Mouse (Mus musculus) lung, postnatal 4 days (tissue): ENCODE results near the gene Gm17655.
"Not testable (repeated sequence)": the region's sequence is repeated elsewhere in the genome, so short reads cannot be mapped to it uniquely, and the experiment has no call there.

Experiments used
- DNase-seq, 2 experiments: peaks; one replicate each; pipeline ENCODE4 v3.0.0; 2021

Gene Gm17655

GRCm38 (mm10) chr5:110072413-110072812 is at the start of gene Gm17655:
TSS of gene Gm17655 (minus strand) at chr5:110072513.
- not testable (repeated sequence) for DNase-seq

GRCm38 (mm10) chr5:110109991-110110441 is 37.7 kb upstream of the Gm17655 start, which contains the start of gene Zfp605:
TSS of gene Zfp605 (plus strand) at chr5:110110092.
- DNase-seq: peak; percentile 88

GRCm38 (mm10) chr5:110108305-110108628 is 36.0 kb upstream of the Gm17655 start:
- DNase-seq: no peak

GRCm38 (mm10) chr5:110107581-110108304 is 35.4 kb upstream of the Gm17655 start, which contains the start of gene Gtpbp6:
TSS of gene Gtpbp6 (minus strand) at chr5:110108197.
- DNase-seq: peak; percentile 97 to 98

- DNase-seq: no peak
Measured at GRCm38 (mm10) chr5:110106901-110107564, 34.7 kb upstream of the Gm17655 start.

GRCm38 (mm10) chr5:110106140-110106871 is 34.0 kb upstream of the Gm17655 start:
- DNase-seq: no peak

DNA sequence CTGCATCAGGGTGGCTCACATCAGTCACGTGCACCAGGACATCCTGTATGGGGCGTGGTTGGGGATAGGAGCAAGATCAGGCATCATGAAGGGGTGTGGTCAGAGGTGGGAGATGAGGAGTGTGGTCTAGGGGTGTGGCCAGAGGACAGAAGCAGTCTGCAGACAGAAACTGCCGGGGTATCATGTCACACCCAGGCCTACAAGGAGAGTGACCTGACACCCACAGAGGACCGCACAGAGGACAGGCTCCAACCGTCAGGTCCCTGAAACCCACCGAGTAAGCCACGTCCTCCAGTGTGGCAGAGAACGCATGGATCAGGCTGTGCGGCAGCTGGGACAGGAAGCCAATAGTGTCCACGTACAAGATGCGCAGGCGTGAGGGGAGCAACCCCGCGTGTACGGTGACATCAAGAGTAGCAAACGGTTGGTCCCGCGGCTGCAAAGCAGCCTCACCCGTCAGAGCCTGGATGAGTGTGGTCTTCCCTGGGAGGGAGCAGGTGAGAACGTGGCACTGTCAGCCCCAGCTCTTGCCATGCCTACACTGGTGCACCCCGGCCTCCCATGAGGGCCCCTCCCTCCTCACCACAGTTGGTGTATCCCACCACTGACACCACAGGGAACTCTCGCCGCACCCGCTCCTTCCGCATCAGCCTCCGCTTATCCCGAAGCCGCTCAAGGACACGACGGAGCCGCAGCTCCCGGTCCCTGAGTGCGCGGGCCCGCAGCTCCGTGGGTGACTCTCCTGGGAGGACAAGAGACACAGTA is 32.5 kb upstream of the Gm17655 start:
- DNase-seq: no peak

DNA sequence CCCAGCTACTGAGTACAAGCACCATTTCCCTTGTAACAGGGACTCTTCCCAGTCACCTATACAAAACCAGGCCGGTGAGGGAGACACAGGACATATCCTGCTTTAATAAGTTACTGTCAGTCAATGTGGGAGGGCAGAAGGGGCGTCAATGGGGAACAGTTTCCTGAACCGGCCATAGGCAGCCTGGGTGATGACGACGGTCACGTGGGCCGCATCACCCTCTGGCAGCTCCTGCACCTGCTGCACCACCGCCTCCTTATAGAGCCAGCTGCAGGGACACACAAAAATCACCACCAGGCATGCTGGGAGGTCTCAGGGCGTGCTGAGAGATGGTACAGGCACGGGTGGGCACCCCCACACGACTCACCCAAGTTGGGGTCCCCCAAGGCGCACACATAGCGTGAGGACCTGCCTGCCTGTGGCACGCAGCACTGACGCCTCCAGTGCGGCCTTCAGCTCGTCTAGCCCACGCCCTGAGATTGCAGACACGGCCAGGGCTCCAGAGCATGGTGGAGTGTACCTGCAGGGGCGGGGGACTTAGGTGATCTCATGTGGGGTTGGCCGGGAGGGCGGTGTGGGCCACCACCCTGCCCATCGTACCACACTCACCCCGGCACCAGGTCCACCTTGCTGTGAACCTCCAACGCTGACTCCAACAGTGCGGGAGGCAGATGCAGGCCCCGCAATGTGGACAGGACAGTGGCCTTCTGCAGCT is 31.7 kb upstream of the Gm17655 start:
- DNase-seq: no peak

DNA sequence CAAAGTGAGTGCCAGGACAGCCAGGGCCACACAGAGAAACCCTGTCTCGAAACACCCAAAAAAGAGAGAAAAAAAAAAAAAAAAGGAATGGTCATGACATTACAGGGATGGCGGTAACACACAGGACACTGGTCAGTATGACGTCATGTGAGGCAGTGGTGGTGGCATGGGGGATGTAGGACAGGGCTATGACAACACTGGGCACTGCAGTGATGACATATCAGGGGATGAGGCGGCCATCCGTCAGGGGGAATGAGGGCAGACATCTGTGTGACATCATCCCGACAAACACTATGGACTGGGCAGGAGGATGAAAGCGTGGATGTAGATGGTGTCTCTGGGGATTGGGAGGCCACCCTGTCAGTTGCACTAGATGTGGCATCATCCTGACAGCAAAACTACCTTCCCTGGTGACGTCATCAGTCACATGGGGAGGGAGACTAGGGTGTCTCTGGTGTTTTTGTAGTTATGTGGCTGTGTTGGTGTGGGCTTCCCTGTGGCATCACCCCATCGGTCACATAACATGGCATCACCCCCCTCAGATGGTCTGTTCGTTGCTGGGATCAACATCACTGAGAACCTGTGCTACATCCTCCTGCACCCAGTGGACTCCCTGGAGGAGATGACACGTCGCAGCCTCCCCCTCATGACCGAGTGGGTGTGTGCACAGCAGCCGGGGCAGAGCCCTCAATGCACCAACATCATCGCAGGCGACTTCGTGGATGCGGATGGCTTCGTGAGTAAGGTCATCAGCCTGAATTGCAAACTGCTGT is 30.7 kb upstream of the Gm17655 start:
- no peak for DNase-seq

DNA sequence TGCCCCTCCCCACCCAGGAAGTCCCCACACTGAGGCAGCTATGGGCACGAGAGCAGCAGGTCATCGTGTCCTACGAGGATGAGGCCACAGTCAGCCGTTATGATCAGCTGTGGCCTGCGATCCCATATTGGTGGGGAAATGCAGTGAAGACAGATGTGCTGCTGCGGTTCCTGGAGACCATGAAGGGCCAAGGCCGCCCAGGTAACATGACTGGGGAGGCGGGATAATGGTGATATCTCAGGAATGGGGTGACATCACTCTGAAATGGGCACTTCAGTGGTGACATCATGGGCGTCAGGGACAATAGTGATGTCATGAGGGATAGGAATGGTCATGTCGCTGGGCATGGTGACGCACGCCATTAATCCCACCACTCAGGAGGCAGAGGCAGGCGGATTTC is 30.1 kb upstream of the Gm17655 start:
- DNase-seq: no peak

- DNase-seq: peak; percentile 39 to 52
Measured at GRCm38 (mm10) chr5:110101716-110102347, 29.5 kb upstream of the Gm17655 start.

- DNase-seq: peak; percentile 26 to 46
Measured at GRCm38 (mm10) chr5:110100921-110101631, 28.8 kb upstream of the Gm17655 start.

DNA sequence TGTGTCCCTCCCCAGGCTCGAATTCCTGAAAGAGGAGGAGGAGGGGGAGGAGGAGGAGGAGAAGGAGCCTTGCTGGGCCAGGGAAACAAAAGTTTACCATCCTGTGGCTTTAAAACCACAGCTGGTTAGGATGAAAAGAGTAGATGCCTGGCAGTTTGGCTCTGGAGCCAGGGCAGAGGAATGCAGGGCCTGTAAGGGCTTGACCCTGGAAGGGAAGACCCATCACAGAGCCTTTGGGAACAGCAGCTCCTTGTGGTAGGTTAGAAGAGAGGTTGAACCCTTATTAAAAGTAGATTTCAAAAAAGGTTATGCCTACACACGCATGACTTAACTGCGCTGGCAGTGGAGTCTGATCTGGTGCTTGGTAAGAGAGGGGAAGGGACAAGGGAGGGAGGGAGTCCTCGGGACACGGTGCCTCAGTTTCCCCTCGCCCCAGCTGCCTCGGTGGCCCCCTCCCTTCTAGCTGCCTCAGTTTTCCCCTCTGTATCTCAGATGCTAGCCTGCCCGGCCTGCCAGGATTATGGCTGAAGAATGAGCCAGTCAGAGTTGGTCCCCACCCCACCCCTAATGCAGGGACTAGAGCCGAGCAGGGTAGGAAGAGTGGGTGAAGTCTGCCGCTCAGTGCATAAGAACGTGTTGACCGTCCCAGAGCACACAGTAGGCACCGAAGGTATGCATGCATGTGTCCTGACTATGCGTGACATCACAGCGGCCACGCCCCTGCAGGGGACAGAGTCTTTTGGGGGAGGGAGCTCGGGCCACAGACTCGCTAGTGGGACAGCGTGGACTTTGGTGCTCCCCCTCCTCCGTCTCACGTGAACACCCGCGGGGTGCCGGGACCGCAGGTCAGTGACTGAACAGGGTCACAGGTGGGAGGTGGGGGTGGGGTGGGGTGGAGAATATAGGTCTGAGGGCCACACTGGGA is 27.6 kb upstream of the Gm17655 start, which contains the start of gene Plcxd1:
Plcxd1 (plus strand) TSS at position 314 of the 925 bp plus-strand sequence.
- peak in 1 of 2 experiments; percentile 7 for DNase-seq

DNA sequence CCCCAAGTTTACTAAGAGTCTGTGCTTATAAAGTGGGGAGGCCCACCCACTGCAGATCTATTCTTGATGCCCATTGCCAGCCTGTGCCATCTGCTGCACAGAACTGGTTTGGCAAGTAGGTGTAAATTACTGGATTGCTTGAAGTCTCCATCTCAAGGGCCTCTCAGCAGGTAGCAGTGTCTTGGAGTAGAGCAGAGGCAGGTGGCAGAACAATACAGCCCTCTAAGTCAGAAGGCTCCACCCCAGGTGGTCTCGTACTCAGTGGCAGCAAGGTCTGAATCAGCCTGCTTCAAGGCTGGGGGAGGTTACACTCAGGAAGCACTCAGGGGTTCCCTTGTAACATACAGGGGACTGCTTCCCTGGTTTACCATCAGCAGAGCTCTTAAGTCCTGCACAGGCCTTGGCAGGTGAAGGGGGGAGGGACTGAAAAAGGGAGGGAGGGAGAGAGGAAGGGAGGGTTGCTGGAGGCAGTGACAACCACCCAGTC is 26.7 kb upstream of the Gm17655 start:
- DNase-seq: peak; percentile 16 to 41

GRCm38 (mm10) chr5:110094847-110095213 is 22.5 kb upstream of the Gm17655 start:
- peak in 1 of 2 experiments; percentile 36 for DNase-seq

- DNase-seq: peak; percentile 87 to 90
Measured at GRCm38 (mm10) chr5:110094030-110094846, 21.9 kb upstream of the Gm17655 start, which contains the start of gene Gm35315. TSS of gene Gm35315 (minus strand) at chr5:110094420.

GRCm38 (mm10) chr5:110091546-110091945 is 19.2 kb upstream of the Gm17655 start:
- no peak for DNase-seq
